Mouse (Mus musculus) hindbrain, embryonic 14.5 days (tissue): ENCODE data around the gene Eef1b2. TPM values are rescaled to one million over a fixed set of nuclear protein-coding genes. Genes with fewer than 3 reads are reported as not detected.
"Not testable (repeated sequence)": the region's sequence is repeated elsewhere in the genome, so short reads cannot be mapped to it uniquely, and the experiment has no call there.

Source experiments
- ATAC-seq: fragments of 200-750 bp; cut with Nextera tagmentation; 2 replicates; pipeline ENCODE4 v1.8.0; 2017; ENCODE audit warnings: moderate number of reproducible peaks, mild to moderate bottlenecking, moderate TSS enrichment, moderate library complexity; ENCODE audit not compliant: low FRiP score
- DNase-seq: peaks from one replicate; pipeline ENCODE4 v3.0.0-alpha.2; 2015; ENCODE audit warnings: low spot score
- H3K27ac ChIP-seq: fragments of 300-500 bp; sonication (generic); 2 replicates; pipeline ENCODE4 v1.5.1; 2014; ENCODE audit warnings: mild to moderate bottlenecking, moderate library complexity
- H3K27me3 ChIP-seq: fragments of 300-500 bp; sonication (generic); 2 replicates; pipeline ENCODE4 v1.6.1; 2014; ENCODE audit warnings: mild to moderate bottlenecking, low read length, mixed read lengths; ENCODE audit not compliant: control insufficient read depth, insufficient read depth
- H3K36me3 ChIP-seq: fragments of 300-500 bp; sonication (generic); replicated peaks from 2 replicates; pipeline ENCODE4 v1.6.1; 2014; ENCODE audit not compliant: control insufficient read depth, insufficient read depth
- H3K4me1 ChIP-seq: fragments of 300-500 bp; sonication (generic); replicated peaks from 2 replicates; pipeline ENCODE4 v1.6.1; 2014; ENCODE audit warnings: antibody characterized with exemption, low read length, mixed read lengths; ENCODE audit not compliant: control insufficient read depth, insufficient read depth
- H3K4me2 ChIP-seq: fragments of 300-500 bp; sonication (generic); replicated peaks from 2 replicates; pipeline ENCODE4 v1.6.1; 2014; ENCODE audit warnings: mild to moderate bottlenecking, moderate library complexity
- H3K4me3 ChIP-seq: fragments of 300-500 bp; sonication (generic); replicated peaks from 2 replicates; pipeline ENCODE4 v1.5.1; 2014; ENCODE audit warnings: mild to moderate bottlenecking, low read length
- H3K9ac ChIP-seq: fragments of 300-500 bp; sonication (generic); 2 replicates; pipeline ENCODE4 v1.6.1; 2014
- H3K9me3 ChIP-seq: fragments of 300-500 bp; sonication (generic); 2 replicates; pipeline ENCODE4 v1.6.1; 2016; ENCODE audit warnings: low read length; ENCODE audit not compliant: control insufficient read depth
- WGBS: fragments of 180-500 bp; shearing (Covaris S2); extraction: QIAGEN DNeasy Blood & Tissue Kit; methylation state at CpG from one replicate; pipeline ENCODE4 v1.1.7; 2014; 5-methylcytosine and 5-hydroxymethylcytosine counted together
- polyA plus RNA-seq: library from polyadenylated mRNA; unstranded; fragments of >200 nt; fragmentation: Nextera tagmentation; extraction: Ambion mirVana; gene quantifications from 2 replicates; pipeline ENCODE4 v1.2.1, GENCODE M21; 2014

Eef1b2 gene
- polyA plus RNA-seq, 1 experiment from 2014 or later, result 490 TPM

DNA sequence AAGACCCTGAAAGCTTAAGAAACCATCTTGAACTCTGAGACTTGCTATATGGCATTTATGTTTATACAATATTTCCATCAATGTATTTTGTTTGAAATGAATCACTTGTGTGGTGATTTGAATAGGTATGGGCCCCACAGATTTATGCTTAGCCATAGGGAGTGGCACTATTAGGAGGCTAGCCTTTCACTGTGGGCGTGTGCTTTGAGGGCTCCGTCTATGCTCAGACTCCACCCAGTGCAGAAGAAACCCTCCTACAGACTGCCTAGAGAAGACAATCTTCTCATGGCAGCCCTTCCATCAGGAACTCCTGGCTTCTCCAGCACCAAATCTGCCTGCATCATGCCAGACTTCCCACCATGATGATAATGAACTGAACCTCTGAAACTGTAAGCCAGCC is 8.0 kb upstream of the Eef1b2 start:
- H3K9ac ChIP-seq, result no peak overlapping the region
- H3K4me3 ChIP-seq, result no peak overlapping the region
- no peak overlapping the region for H3K27ac ChIP-seq
- DNase-seq (no peak), ATAC-seq (no peak)
- no peaks in the 10 kb centered on the region for H3K4me1 ChIP-seq
- no peak overlapping the region for H3K4me2 ChIP-seq
- 91% methylated on average over 2 of the region's 2 CpGs for WGBS
- H3K9me3 ChIP-seq, result no peaks in the 10 kb centered on the region
- peaks cover 82% of the 10 kb centered on the region for H3K36me3 ChIP-seq
- no peaks in the 10 kb centered on the region for H3K27me3 ChIP-seq

DNA sequence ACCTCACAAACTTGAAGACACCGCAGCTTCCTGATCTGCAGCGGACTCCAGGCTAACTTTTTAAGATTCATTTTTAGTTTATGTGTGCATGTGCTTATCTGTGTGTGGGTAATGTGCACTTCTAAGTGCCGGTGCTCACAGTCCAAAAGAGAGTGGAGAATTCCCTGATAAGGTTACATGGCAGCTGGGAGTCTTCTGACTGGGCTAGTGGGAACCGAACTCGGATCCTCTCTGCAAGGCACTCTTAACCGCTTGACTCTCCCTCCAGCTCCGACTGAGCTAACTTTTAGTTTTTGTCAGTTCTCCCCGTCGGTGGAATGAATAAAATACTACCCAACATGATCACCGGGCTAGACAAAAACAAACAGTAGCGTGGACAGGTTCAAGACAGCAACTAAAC is 772 bp upstream of the Eef1b2 start:
- H3K36me3 ChIP-seq, result peaks cover 42% of the 10 kb centered on the region
- peak overlapping the region; percentile 92 for H3K9ac ChIP-seq
- DNase-seq (no peak), ATAC-seq (no peak)
- no peaks in the 10 kb centered on the region for H3K27me3 ChIP-seq
- peak overlapping the region; percentile 73 for H3K4me2 ChIP-seq
- WGBS, result 12% methylated on average over 11 of the region's 11 CpGs
- H3K27ac ChIP-seq, result no peak overlapping the region; the same call in 1 of the 2 replicates
- peaks cover 24% of the 10 kb centered on the region for H3K4me1 ChIP-seq
- H3K4me3 ChIP-seq, result peak overlapping the region; percentile 84
- H3K9me3 ChIP-seq, result no peaks in the 10 kb centered on the region

DNA sequence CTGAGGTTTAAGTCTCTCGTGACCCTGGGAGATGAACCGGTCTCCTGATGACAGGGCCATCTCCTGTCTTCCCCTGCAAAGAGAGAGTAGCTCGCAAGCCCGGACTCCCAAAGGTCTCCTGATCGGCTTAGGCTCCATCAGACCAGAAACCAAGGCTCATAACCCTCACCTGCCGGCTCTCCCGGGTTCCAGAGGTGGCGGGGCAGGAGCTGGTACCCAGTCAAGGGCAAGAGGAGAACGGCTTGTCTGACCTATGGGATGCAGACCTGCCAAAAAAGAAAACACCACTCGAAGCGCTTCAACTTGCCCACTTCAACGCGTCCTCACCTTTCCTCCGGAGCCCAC is 394 bp upstream of the Eef1b2 start:
- H3K4me3 ChIP-seq, result peak overlapping the region; percentile 84
- peak overlapping the region; percentile 73 for H3K4me2 ChIP-seq
- DNase-seq (no peak), ATAC-seq (peak; percentile 43)
- H3K27ac ChIP-seq, result peak overlapping the region; percentile 90
- H3K9ac ChIP-seq, result peak overlapping the region; percentile 92
- WGBS, result under 1% methylated on average over 14 of the region's 14 CpGs
- peaks cover 24% of the 10 kb centered on the region for H3K4me1 ChIP-seq
- no peaks in the 10 kb centered on the region for H3K27me3 ChIP-seq
- no peaks in the 10 kb centered on the region for H3K9me3 ChIP-seq
- peaks cover 38% of the 10 kb centered on the region for H3K36me3 ChIP-seq

DNA sequence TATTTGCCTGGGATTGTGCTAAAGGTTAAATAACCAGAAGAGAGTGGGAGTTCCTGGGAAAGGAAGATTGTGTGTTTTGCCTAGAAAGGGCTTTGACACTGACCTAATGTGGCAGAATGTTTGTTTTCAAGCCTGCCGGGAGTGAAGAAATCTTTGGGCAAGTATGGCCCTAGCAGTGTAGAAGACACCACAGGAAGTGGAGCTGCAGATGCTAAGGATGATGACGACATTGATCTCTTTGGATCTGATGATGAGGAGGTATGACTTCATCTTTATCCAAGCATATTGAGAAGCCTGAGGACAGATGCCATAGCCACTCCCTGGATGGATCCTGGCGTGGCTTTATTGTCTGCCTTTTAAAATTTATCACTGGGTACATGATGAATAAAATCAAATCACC is 1.7 kb downstream of the Eef1b2 start:
- 83% methylated on average over 3 of the region's 3 CpGs for WGBS
- 0 out of 2 replicates have a peak overlapping the region, but pooled peaks have one; percentile 92 for H3K9ac ChIP-seq
- peaks cover 24% of the 10 kb centered on the region for H3K4me1 ChIP-seq
- H3K4me3 ChIP-seq, result peak overlapping the region; percentile 84; the same call in 1 of the 2 replicates
- H3K27me3 ChIP-seq, result no peaks in the 10 kb centered on the region
- H3K4me2 ChIP-seq, result peak overlapping the region; percentile 78; the same call in 1 of the 2 replicates
- H3K27ac ChIP-seq, result no peak overlapping the region
- DNase-seq (no peak), ATAC-seq (no peak)
- no peaks in the 10 kb centered on the region for H3K9me3 ChIP-seq
- peaks cover 33% of the 10 kb centered on the region for H3K36me3 ChIP-seq

DNA sequence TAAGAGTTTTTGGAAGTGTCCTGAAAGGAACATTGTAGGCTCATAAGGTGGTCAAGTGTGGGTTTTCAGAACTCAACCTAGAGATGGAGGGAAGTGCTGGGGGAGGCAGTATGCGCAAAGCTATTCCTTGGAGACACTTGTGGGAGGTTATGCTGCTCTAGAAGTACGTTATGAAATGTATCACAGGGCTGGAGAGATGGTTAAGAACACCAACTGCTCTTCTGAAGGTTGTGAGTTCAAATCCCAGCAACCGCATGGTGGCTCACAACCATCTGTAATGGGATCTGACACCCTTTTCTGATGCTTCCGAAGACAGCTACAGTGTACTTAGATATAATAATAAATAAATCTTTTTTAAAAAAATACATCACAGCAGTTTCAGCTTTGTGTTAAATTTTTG is 3.5 kb downstream of the Eef1b2 start:
- Histone ChIP-seq H3K4me2 (no peak overlapping the region), H3K9me3 (no peaks in the 10 kb centered on the region), H3K4me1 (peaks cover 18% of the 10 kb centered on the region), H3K27ac (no peak overlapping the region), H3K27me3 (no peaks in the 10 kb centered on the region), H3K9ac (no peak overlapping the region), H3K36me3 (peaks cover 29% of the 10 kb centered on the region), H3K4me3 (no peak overlapping the region)
- 95% methylated on average over 4 of the region's 4 CpGs for WGBS
- DNase-seq (no peak), ATAC-seq (no peak)

DNA sequence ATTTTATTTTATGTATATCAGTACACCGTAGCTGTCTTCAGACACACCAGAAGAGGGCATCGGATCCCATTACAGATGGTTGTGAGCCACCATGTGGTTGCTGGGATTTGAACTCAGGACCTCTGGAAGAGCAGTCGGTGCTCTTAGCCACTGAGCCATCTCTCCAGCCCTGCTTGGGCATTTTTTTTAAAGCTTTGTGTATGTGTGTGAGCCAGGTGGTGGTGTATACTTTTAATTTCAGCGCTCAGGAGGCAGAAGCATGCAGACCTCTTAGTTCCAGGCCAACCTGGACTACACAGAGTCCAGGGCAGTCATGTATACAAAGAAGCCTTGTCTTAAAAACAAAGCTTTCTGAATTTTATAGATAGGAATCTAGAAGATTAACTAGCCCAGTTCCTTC is 4.0 kb downstream of the Eef1b2 start:
- not testable (repeated sequence) for H3K9ac ChIP-seq, ATAC-seq, H3K27ac ChIP-seq, H3K9me3 ChIP-seq, H3K4me2 ChIP-seq, H3K27me3 ChIP-seq, DNase-seq, H3K4me3 ChIP-seq
- WGBS, result 66% methylated on average over 4 of the region's 4 CpGs
- peaks cover 13% of the 10 kb centered on the region for H3K4me1 ChIP-seq
- peaks cover 29% of the 10 kb centered on the region for H3K36me3 ChIP-seq

DNA sequence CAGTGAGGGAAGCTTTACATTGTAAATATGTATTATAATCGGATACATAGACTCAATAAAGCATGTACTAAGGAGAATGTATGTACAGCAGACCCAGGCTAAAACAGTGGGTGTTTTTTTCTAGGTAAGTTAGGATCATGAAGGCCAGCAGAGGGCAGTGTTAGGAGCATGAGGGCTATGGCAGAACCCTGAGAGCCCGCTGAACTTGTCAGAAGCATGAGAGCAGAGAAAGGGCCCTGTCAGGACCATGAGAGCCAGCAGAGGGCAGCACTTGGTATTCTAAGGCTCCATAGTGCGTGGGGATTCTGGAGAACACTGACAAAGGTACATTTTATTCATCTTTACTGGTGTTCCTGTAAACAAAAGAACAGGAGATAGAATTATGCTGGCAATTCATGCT is 4.4 kb downstream of the Eef1b2 start:
- no peaks in the 10 kb centered on the region for H3K27me3 ChIP-seq
- H3K4me1 ChIP-seq, result peaks cover 10% of the 10 kb centered on the region
- peaks cover 29% of the 10 kb centered on the region for H3K36me3 ChIP-seq
- no peaks in the 10 kb centered on the region for H3K9me3 ChIP-seq
- peak overlapping the region; percentile 52; the same call in 1 of the 2 replicates for H3K27ac ChIP-seq
- ATAC-seq (peak; percentile 88), DNase-seq (peak; percentile 98)
- 3% methylated on average over 3 of the region's 3 CpGs for WGBS
- no peak overlapping the region for H3K9ac ChIP-seq
- H3K4me3 ChIP-seq, result no peak overlapping the region
- H3K4me2 ChIP-seq, result no peak overlapping the region

DNA sequence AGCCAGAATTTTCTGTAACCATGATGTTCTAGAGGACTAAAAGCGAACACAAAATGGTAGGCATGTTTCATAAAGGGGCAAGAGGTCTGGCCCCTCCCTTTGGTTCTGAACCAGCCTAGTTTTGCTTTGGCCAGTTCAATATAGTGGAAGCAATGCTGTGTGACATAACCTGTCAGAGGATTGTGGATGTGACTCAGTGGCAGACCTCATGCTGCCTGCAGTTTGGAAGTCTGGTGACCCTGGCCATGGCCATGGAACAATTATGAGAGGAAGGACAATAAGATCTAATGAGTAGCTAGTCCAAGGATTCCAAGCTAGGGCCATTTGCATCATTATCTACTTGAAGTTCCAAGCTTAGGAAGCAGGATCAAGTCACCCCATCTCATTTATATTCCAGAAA is 4.9 kb downstream of the Eef1b2 start:
- DNase-seq (no peak), ATAC-seq (peak; percentile 1; the same call in 1 of the 2 replicates)
- Histone ChIP-seq H3K4me1 (peaks cover 10% of the 10 kb centered on the region), H3K9ac (no peak overlapping the region), H3K36me3 (peaks cover 29% of the 10 kb centered on the region), H3K27ac (peak overlapping the region; percentile 52; the same call in 1 of the 2 replicates), H3K27me3 (no peaks in the 10 kb centered on the region), H3K9me3 (no peaks in the 10 kb centered on the region), H3K4me3 (no peak overlapping the region), H3K4me2 (no peak overlapping the region)
- whole genome bisulfite sequencing, result 100% methylated on average over 1 of the region's 1 CpGs

DNA sequence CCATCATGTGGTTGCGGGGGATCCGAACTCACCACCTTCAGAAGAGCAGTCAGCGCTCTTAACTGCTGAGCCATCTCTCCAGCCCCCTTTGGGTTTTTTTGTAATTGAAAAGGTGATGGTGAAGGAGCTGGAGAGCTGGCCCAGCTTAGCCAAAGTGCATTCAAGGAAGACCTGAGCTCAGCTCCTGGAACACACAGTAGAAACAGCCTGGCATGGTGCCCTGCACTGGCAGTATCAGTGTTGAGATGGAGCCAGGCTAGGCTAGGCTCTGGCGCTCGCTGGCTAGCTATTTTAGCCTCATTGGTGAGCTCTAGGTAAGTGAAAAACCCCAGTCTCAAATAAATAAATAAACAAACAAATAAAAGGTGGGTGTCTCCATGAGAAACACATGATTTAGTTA is 5.6 kb downstream of the Eef1b2 start:
- 80% methylated on average over 5 of the region's 5 CpGs for WGBS
- H3K4me2 ChIP-seq, result no peak overlapping the region
- no peak for ATAC-seq

DNA sequence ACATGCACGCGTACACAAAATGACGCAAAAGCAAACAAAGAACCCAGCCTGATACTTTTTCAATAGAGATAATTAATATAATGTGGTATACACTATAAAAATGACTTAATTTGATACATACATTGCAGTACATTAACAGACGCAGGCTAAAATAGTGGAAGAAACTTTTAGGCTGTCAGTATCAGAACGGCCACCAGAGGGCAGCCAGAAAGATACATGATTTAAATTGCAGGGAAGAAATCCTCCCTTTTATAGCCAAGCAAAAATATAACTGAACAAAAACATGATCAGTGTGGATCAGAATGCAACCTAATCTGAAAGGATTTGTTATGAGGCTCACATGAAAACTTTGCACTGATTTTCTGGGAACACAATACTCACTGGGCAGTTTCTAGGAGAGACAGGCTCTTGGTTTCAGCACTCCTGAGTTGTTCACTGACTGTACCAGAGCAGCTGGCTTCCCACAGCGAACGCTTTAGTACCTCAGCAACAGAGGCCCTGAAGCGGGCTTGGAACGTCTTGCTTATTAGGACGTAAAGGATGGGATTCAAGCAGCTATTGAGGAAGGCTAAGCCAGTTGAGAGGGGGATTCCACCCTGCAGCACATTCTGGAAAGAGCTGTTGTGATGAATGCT is 6.1 kb downstream of the Eef1b2 start:
- no peak for ATAC-seq
- peak; percentile 84 for DNase-seq
- Histone ChIP-seq H3K9ac (no peak overlapping the region), H3K27ac (no peak overlapping the region), H3K4me2 (no peak overlapping the region), H3K27me3 (no peaks in the 10 kb centered on the region), H3K9me3 (no peaks in the 10 kb centered on the region), H3K4me1 (peaks cover 6% of the 10 kb centered on the region), H3K36me3 (peaks cover 29% of the 10 kb centered on the region), H3K4me3 (no peak overlapping the region)
- WGBS, result 60% methylated on average over 10 of the region's 10 CpGs

More for the DNA sequence above, 5.6 kb downstream of the Eef1b2 start:
- no peak overlapping the region for H3K4me3 ChIP-seq
- no peak overlapping the region for H3K9ac ChIP-seq
- H3K4me1 ChIP-seq, result peaks cover 10% of the 10 kb centered on the region
- no peak for DNase-seq
- peaks cover 29% of the 10 kb centered on the region for H3K36me3 ChIP-seq
- no peak overlapping the region for H3K27ac ChIP-seq
- H3K27me3 ChIP-seq, result no peaks in the 10 kb centered on the region
- H3K9me3 ChIP-seq, result no peaks in the 10 kb centered on the region
